ENCODE assay signal across 11 mouse cellular contexts in genomic region chr17:51583984-51584880, GRCm38 (mm10).
DNase-seq lines count a peak whose midpoint lies in the region; ATAC-seq lines count a peak whose summit lies in the region.
"Had no signal": no experiment of that assay in that cellular context is flagged by ENCODE, and none has a peak within 500 bp of the region (broad histone marks: within the 10 kb centered on the region; RNA-seq: fewer than 3 reads in every experiment).

No protein-coding gene starts in this region.

- H3K27ac ChIP-seq in hindbrain, embryonic 14.5 days = peak overlapping the region; percentile 73
- H3K27ac ChIP-seq: embryonic facial prominence, embryonic 12.5 days had no signal

- H3K36me3 ChIP-seq in hindbrain, embryonic 14.5 days (replicated peaks; ENCODE audit: control insufficient read depth, insufficient read depth) = no peaks in the 10 kb centered on the region
- H3K36me3 ChIP-seq: embryonic facial prominence, embryonic 12.5 days; G1E had no signal

- H3K9me3 ChIP-seq in hindbrain, embryonic 14.5 days (ENCODE audit: control insufficient read depth, low read length) = no peaks in the 10 kb centered on the region
- H3K9me3 ChIP-seq: embryonic facial prominence, embryonic 12.5 days had no signal

- H3K4me3 ChIP-seq in hindbrain, embryonic 14.5 days (replicated peaks; ENCODE audit: low read length) = no peak overlapping the region; the same call in 1 of the 2 replicates
- H3K4me3 ChIP-seq: embryonic facial prominence, embryonic 12.5 days had no signal

- H3K9ac ChIP-seq in hindbrain, embryonic 14.5 days = peak overlapping the region; percentile 38
- H3K9ac ChIP-seq: embryonic facial prominence, embryonic 12.5 days had no signal

- 39% methylated on average over 19 of the region's 19 CpGs for WGBS in hindbrain, embryonic 14.5 days

- H3K4me1 ChIP-seq in hindbrain, embryonic 14.5 days (replicated peaks; ENCODE audit: control insufficient read depth, insufficient read depth, low read length) = peaks cover 6% of the 10 kb centered on the region; the same call in 1 of the 2 replicates
- H3K4me1 ChIP-seq: embryonic facial prominence, embryonic 12.5 days had no signal

- H3K4me2 ChIP-seq in hindbrain, embryonic 14.5 days (replicated peaks) = peak overlapping the region; percentile 44
- H3K4me2 ChIP-seq: embryonic facial prominence, embryonic 12.5 days had no signal

- peak; percentile 8 for DNase-seq in right cerebral cortex, postnatal 4 days
- DNase-seq in right cerebral cortex, postnatal 25 days = no peak
- DNase-seq in hindbrain, embryonic 14.5 days (ENCODE audit: low spot score) = peak; percentile 33
- peak; percentile 36 to 77 for DNase-seq in lung, postnatal 4 days
- DNase-seq in retina, postnatal 1 day = peak; percentile 13
- no peak for DNase-seq in spleen, adult 18-20 months
- DNase-seq: adrenal gland, adult 8-10 months; cerebellum, adult 2 months had no signal

- H3K27me3 ChIP-seq in hindbrain, embryonic 14.5 days (ENCODE audit: control insufficient read depth, insufficient read depth, low read length) = no peaks in the 10 kb centered on the region
- H3K27me3 ChIP-seq: embryonic facial prominence, embryonic 12.5 days had no signal

- ATAC-seq in hindbrain, embryonic 14.5 days (ENCODE audit: low FRiP score) = peak; percentile 77
- ATAC-seq in cerebellum, adult (ENCODE audit: insufficient number of reproducible peaks, low FRiP score, low TSS enrichment) = no peak

Comparison
In these comparisons a context has a peak if more than half of its experiments do, and no peak if none do; other contexts are left out.
1. DNase-seq: peak in right cerebral cortex, postnatal 4 days (single experiment), hindbrain, embryonic 14.5 days (single experiment), lung, postnatal 4 days (2 of 2) and retina, postnatal 1 day (single experiment); none in right cerebral cortex, postnatal 25 days (single experiment) and spleen, adult 18-20 months (0 of 2).